Mouse (Mus musculus) thymus, adult 2 months (tissue): ENCODE results near the gene Gm826.

ENCODE experiments used
- CTCF ChIP-seq: fragments of 200-500 bp; IDR thresholded peaks from 2 replicates; pipeline ENCODE4 v1.5.1; 2012; ENCODE audit warnings: mild to moderate bottlenecking, control low read depth, low read length, moderate library complexity, borderline replicate concordance; ENCODE audit not compliant: control insufficient read depth, poor library complexity, insufficient read depth; ENCODE audit errors: extremely low read depth
- POLR2A ChIP-seq: fragments of 200-500 bp; IDR thresholded peaks from 2 replicates; pipeline ENCODE4 v1.6.1; 2012; ENCODE audit warnings: mild to moderate bottlenecking, low read length, control low read depth, moderate library complexity; ENCODE audit not compliant: control insufficient read depth, poor library complexity, insufficient read depth; ENCODE audit errors: extremely low read depth

GRCm38 (mm10) chr2:160376236-160376635 lies 42.3 kb upstream of the Gm826 start:
- TF ChIP-seq CTCF (no peak), POLR2A (no peak)
